In genomic region chr11:47050390-47050789, GRCm38 (mm10) we compare ENCODE assay signal across 20 mouse cellular contexts.
DNase-seq lines count a peak whose midpoint lies in the region; ATAC-seq and TF ChIP-seq lines count a peak whose summit lies in the region.
"Had no signal": no experiment of that assay in that cellular context is flagged by ENCODE, and none has a peak within 500 bp of the region (broad histone marks: within the 10 kb centered on the region; RNA-seq: fewer than 3 reads in every experiment).

No protein-coding gene starts in this region.

- peak; percentile 71 for ATAC-seq in forebrain, embryonic 16.5 days
- no peak for ATAC-seq in intestine, postnatal 0 days
- ATAC-seq: inflammation-experienced regulatory T-cells, adult 6 months had no signal

- H3K9ac ChIP-seq in forebrain, embryonic 16.5 days (replicated peaks; ENCODE audit: low read depth, low read length): no peak overlapping the region
- no peak overlapping the region for H3K9ac ChIP-seq in intestine, postnatal 0 days (ENCODE audit: low read depth, low read length)
- H3K9ac ChIP-seq: embryonic facial prominence, embryonic 12.5 days; heart, embryonic 12.5 days; hindbrain, embryonic 15.5 days had no signal

- H3K4me2 ChIP-seq in forebrain, embryonic 16.5 days (ENCODE audit: low read length): no peak overlapping the region
- H3K4me2 ChIP-seq in intestine, postnatal 0 days (replicated peaks; ENCODE audit: low read depth): no peak overlapping the region
- H3K4me2 ChIP-seq: embryonic facial prominence, embryonic 12.5 days; heart, embryonic 12.5 days; hindbrain, embryonic 15.5 days had no signal

- intact Hi-C loops in left cerebral cortex, postnatal 4 days (cut with DNase I): no loop called here
- intact Hi-C loops in left cerebral cortex, postnatal 14 days (cut with DNase I): no loop called here

- TF ChIP-seq POLR2A in brain, embryonic 14.5 days (IDR thresholded peaks at IDR 0.05; ENCODE audit: borderline replicate concordance, extremely low read depth, insufficient read depth, insufficient read length, poor library complexity, severe bottlenecking): no peak

- H3K4me1 ChIP-seq in forebrain, embryonic 16.5 days (replicated peaks; ENCODE audit: control insufficient read depth, insufficient read depth, low read length): no peaks in the 10 kb centered on the region
- no peaks in the 10 kb centered on the region for H3K4me1 ChIP-seq in forebrain, embryonic 10.5 days
- no peaks in the 10 kb centered on the region for H3K4me1 ChIP-seq in intestine, postnatal 0 days (replicated peaks; ENCODE audit: control insufficient read depth, insufficient read depth, low read length)
- H3K4me1 ChIP-seq: embryonic facial prominence, embryonic 12.5 days; hindbrain, embryonic 10.5 days; hindbrain, embryonic 15.5 days had no signal

- no peak overlapping the region for H3K4me3 ChIP-seq in forebrain, embryonic 16.5 days (replicated peaks; ENCODE audit: low read length)
- H3K4me3 ChIP-seq in forebrain, embryonic 10.5 days: no peak overlapping the region
- H3K4me3 ChIP-seq in intestine, postnatal 0 days (ENCODE audit: low read depth, low read length): no peak overlapping the region
- H3K4me3 ChIP-seq: embryonic facial prominence, embryonic 12.5 days; gastrocnemius, adult 2 months; heart, embryonic 12.5 days; hindbrain, embryonic 10.5 days; hindbrain, embryonic 15.5 days had no signal

- H3K9me3 ChIP-seq in forebrain, embryonic 16.5 days (ENCODE audit: control insufficient read depth, low read length): no peaks in the 10 kb centered on the region
- no peaks in the 10 kb centered on the region for H3K9me3 ChIP-seq in forebrain, embryonic 10.5 days
- no peaks in the 10 kb centered on the region for H3K9me3 ChIP-seq in intestine, postnatal 0 days (ENCODE audit: control insufficient read depth)
- H3K9me3 ChIP-seq: embryonic facial prominence, embryonic 12.5 days; heart, embryonic 12.5 days; hindbrain, embryonic 10.5 days; hindbrain, embryonic 15.5 days had no signal

- H3K27ac ChIP-seq in forebrain, embryonic 16.5 days (ENCODE audit: low read length): no peak overlapping the region
- H3K27ac ChIP-seq in forebrain, embryonic 10.5 days: no peak overlapping the region
- H3K27ac ChIP-seq in intestine, postnatal 0 days (ENCODE audit: low read depth, low read length): no peak overlapping the region
- H3K27ac ChIP-seq: embryonic facial prominence, embryonic 12.5 days; gastrocnemius, adult 2 months; hindbrain, embryonic 10.5 days; hindbrain, embryonic 15.5 days had no signal

- no peaks in the 10 kb centered on the region for H3K27me3 ChIP-seq in forebrain, embryonic 16.5 days (replicated peaks; ENCODE audit: control insufficient read depth, insufficient read depth, low read length)
- H3K27me3 ChIP-seq in forebrain, embryonic 10.5 days (ENCODE audit: poor library complexity, severe bottlenecking): no peaks in the 10 kb centered on the region
- H3K27me3 ChIP-seq in intestine, postnatal 0 days (replicated peaks; ENCODE audit: control insufficient read depth, insufficient read depth, low read length): no peaks in the 10 kb centered on the region
- H3K27me3 ChIP-seq: CH12.LX; embryonic facial prominence, embryonic 12.5 days; hindbrain, embryonic 15.5 days had no signal

- 45% methylated on average over 2 of the region's 2 CpGs for WGBS in forebrain, embryonic 16.5 days
- WGBS in forebrain, embryonic 10.5 days: 69% methylated on average over 2 of the region's 2 CpGs
- 40% methylated on average over 2 of the region's 2 CpGs for WGBS in intestine, postnatal 0 days

- H3K36me3 ChIP-seq in forebrain, embryonic 16.5 days (ENCODE audit: control insufficient read depth, insufficient read depth): no peaks in the 10 kb centered on the region
- H3K36me3 ChIP-seq in forebrain, embryonic 10.5 days (replicated peaks): no peaks in the 10 kb centered on the region
- H3K36me3 ChIP-seq in intestine, postnatal 0 days (ENCODE audit: control insufficient read depth, insufficient read depth): no peaks in the 10 kb centered on the region
- H3K36me3 ChIP-seq: embryonic facial prominence, embryonic 12.5 days; heart, embryonic 12.5 days; hindbrain, embryonic 10.5 days; hindbrain, embryonic 15.5 days had no signal

- no peak for TF ChIP-seq CTCF in brain, embryonic 14.5 days (IDR thresholded peaks at IDR 0.05; ENCODE audit: borderline replicate concordance, extremely low read depth, insufficient read depth, insufficient read length)
- TF ChIP-seq CTCF in intestine, postnatal 0 days (IDR thresholded peaks at IDR 0.05; ENCODE audit: low read depth): no peak

- no peak for DNase-seq in forebrain, embryonic 10.5 days (ENCODE audit: extremely low spot score, low spot score)
- DNase-seq in left cerebral cortex, postnatal 4 days: peak; percentile 2
- no peak for DNase-seq in left cerebral cortex, postnatal 14 days (ENCODE audit: low spot score in 2 of 2)
- DNase-seq in Muller cell, postnatal 12 days (ENCODE audit: inconsistent ontology term): peak; percentile 55
- DNase-seq in brain, embryonic 14.5 days (ENCODE audit: low read depth): peak; percentile 52
- DNase-seq: adrenal gland, adult 8-10 months; adrenal gland, postnatal 36 days; cerebellum, adult 11-12 months; cerebellum, adult 9-10 months; cerebellum, postnatal 25 days; gastrocnemius, adult 2 months; gastrocnemius, postnatal 25 days had no signal

Comparison
In these comparisons a context has a peak if more than half of its experiments do, and no peak if none do; other contexts are left out.
1. DNase-seq: peak in left cerebral cortex, postnatal 4 days (single experiment), Muller cell, postnatal 12 days (single experiment) and brain, embryonic 14.5 days (single experiment); none in forebrain, embryonic 10.5 days (single experiment) and left cerebral cortex, postnatal 14 days (0 of 2).